Mouse (Mus musculus) cerebellum, adult 8-10 months (tissue): ENCODE measurements around the gene Prrt3.

ENCODE experiments used
- DNase-seq: peaks from one replicate; pipeline ENCODE4 v3.0.0; 2022

The Prrt3 gene

DNA sequence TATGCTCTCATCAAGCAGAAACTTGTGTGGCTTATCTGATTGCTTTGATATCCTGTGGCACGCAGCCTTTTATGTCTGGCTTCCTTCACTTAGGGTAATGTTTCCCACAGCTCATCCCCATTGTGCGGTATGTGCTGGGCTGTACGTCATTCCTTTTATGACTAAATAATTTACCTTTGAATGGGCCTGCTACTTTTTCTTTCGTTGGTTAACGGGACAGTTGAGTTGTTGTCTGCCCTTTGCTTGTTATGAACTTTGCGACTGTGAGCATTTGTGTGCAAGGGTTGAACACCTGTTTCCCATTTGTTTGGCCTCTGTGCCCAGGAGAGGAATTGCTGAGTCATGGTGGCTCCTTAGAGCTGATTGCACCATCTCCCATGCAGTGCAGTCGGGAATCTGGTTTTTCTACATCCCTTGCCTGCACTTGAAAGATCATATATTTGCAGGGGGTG is 14.6 kb downstream of the Prrt3 start:
- no peak for DNase-seq

DNA sequence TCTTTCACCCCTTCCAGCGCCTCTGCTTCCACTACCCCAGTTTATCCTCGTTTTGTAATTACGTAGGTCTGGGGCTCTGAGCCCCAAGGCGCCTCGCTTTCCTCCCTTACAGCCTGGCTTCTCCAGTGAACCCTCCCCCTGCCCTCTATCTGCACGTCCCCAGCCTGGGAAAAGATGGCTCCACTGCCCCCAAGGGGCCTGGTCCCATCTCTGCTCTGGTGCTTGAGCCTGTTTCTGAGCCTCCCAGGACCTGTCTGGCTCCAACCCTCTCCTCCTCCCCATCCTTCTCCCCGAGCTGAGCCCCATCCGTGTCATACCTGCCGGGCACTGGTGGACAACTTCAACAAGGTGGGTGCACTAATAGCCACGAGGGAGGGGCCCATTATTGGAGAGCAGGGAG is 18.0 kb downstream of the Prrt3 start:
- no peak for DNase-seq

DNA sequence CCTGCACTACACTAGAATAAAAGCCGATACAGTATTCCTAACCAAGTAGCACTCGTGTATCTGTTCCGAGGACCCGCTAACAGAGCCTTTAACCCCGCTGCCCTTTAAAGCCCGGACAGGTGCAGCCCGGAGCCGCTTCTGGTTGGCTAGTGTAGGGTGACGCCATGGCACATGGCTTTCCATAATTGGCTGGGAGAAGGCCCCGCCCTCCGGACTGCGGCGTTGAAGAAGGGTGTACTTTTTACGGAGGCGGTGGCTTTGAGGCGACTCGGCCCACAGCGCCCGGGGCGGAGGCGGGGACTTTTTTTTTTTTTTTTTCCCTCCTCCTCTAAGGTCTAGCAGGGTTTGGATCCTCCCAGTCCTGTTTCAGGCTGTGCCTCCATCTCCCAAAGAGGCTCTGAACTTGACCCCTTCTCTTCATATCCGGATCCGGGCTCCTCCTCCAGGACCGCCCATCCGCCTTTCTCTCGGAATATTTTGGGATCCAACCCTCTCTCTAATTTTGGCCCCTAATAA is 18.6 kb downstream of the Prrt3 start, which contains the start of gene Creld1:
Gene Creld1, plus strand, starts transcription at position 198 of the 516 bp plus-strand sequence.
- DNase-seq = peak; percentile 94

DNA sequence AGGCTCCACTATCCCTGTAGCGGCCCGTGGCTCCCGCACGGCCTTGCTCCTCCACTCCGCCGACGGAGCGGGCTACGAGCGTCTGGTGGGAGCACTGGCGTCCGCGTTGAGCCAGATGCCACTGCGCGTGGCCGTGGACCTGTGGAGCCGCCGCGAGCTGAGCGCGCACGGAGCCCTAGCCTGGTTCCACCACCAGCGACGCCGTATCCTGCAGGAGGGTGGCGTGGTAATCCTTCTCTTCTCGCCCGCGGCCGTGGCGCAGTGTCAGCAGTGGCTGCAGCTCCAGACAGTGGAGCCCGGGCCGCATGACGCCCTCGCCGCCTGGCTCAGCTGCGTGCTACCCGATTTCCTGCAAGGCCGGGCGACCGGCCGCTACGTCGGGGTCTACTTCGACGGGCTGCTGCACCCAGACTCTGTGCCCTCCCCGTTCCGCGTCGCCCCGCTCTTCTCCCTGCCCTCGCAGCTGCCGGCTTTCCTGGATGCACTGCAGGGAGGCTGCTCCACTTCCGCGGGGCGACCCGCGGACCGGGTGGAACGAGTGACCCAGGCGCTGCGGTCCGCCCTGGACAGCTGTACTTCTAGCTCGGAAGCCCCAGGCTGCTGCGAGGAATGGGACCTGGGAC is 19.1 kb downstream of the Prrt3 start:
- peak; percentile 66 for DNase-seq

DNA sequence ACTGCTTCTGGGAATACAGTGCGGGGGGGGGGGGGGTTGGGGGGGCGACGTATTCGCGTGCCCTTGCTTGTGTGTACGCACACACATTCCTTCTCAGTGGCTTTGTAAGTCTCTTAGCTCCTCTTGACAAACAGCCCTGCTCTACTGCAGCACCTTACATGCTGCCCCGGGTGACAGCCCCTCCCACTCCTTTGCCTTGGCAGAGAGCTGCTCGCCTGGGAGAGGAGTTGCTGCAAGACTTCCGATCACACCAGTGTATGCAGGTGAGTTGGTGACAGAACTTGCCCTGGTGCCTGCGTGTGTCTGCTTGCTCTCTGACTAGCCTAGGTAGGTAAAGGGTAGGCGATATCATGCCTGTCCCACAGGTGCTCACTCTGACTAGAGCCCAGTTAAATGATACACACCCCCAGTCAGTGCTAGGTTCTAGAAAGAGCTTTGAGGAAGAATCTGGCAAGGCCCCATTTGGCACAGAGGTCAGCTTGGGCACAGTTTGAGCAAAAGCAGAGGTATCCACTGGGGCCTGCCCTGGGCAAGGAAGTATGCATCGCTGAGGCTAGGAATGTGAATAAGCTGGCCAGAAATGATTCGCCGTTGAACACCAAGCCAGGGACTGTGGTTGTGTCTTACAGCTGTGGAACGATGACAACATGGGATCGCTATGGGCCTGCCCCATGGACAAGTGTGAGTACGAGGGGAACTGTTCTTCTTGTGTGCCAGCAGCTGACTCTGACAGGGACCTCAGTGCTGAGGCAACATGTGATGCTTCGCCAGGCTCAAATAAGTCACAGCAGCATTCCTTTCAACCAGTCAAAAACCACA is 21.0 kb downstream of the Prrt3 start:
- no peak for DNase-seq

DNA sequence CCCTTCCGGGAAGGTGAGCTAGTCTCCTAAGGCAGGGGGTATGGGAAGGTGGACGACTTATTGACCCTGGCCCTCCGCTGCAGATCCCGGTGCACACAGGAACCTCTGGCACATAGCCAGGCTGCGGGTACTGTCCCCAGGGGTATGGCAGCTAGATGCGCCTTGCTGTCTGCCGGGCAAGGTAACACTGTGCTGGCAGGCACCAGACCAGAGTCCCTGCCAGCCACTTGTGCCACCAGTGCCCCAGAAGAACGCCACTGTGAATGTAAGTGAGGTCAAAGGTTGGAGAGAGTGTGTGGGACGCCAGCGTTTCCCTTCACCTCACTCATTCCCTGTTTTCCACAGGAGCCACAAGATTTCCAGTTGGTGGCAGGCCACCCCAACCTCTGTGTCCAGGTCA is 22.8 kb downstream of the Prrt3 start:
- DNase-seq = no peak

DNA sequence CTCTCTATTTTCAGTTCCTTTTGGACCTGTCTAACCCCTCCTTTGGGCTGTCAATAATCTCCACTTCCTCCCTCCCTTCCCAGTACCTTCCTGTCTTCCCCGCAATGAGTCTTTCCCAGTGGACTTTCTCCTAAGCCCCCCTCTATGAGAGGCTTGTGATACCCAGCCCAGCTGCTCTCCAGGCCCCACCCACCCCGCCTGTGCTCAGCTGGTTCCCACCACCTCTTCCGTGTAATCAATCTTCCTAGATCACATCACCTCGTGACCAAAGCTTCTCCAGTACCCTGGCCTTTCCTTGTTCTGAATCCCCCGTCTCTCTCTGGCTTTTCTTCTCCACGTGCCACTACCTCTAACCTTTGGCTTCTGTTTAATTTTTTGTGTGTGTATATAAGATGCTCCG is 24.4 kb downstream of the Prrt3 start:
- no peak for DNase-seq

DNA sequence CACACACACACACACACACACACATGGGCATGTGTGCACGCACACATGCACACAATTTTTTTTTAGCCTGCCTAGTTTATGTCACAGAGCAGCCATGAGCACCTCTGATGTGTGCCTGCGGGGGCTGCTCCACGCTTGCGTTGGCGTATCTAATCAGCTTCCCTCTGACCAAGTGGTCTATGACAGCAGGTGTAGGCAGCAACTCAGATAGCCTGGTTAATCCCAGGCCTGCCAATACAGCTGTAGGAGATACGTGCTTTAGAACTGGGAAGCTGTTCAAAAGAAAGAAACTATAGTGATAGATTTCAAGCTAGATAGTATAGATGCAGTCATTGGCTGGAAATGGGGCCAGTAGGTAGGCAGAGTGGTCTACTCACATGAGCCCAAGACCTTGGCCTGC is 28.0 kb downstream of the Prrt3 start:
- no peak for DNase-seq

DNA sequence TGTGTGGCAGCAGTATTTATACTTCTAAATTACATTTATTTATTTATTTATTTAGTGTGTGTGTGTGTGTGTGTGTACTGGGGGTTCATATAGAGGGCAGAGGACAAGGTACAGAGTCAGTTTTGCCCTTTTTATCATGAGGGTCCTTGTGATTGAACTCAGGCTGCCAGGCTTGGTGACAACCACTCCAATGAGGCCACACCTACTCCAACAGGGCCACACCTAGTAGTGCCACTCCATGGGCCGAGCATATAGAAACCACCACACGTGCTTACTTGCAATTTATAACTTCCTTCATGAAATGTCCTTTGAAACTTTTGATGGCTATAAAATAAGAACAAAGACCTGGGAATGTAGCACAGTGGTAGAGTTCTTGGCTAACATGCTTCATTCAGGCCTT is 28.5 kb downstream of the Prrt3 start:
- no peak for DNase-seq

DNA sequence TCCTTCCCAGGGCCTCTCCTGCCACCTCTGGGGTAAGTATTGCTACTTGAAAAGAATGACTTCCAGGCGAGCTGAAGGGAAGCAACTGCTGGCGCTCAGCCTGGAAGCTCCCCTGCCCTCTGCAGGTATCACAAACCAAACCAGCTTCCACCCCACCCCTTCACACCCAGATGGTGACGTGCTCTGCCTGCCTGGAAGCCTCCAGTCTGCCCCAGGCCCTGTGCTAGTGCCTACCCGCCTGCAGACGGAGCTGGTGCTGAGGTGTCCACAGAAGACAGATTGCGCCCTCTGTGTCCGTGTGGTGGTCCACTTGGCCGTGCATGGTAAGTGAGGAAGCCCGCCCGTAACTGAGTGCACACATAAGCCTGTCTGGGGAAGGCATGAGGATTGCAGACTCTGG is 29.7 kb downstream of the Prrt3 start:
- DNase-seq = no peak

DNA sequence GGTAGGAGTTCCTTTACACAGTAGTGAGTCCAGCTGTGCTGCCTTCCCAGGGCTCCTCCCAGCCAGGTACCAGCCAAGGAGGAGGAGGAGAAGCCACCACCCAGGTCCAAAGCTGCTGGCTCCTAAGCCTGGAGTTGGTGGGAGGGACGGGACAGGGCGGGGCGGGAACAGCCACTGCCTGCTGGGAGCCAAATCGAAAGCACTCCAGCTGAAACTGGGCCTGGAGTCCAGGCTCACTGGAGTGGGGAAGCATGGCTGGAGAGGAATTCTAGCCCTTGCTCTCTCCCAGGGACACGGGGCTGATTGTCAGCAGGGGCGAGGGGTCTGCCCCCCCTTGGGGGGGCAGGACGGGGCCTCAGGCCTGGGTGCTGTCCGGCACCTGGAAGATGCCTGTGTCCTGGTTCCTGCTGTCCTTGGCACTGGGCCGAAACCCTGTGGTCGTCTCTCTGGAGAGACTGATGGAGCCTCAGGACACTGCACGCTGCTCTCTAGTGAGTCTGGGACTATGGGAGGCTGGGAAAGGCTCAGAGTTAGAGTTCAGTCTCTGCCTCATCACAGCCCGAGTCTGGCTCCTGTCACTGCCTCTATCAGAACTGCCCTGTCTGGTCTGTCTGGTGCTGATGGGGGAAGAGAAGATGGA is 30.3 kb downstream of the Prrt3 start, which contains the start of gene Il17rc:
Gene Il17rc, plus strand, starts transcription at position 131 of the 640 bp plus-strand sequence.
- DNase-seq = no peak

DNA sequence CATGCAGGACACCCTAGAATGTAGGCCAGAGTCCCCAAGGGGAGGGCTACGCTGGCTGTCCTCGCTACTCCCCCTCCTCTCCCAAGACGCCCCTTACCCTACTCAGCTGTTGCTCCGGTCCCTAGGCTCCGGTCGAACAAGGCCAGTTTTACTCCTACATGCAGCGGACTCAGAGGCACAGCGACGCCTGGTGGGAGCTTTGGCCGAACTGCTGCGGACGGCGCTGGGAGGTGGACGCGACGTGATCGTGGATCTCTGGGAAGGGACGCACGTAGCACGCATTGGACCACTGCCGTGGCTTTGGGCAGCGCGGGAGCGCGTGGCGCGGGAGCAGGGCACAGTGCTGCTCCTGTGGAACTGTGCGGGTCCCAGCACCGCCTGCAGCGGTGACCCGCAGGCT is 32.3 kb downstream of the Prrt3 start:
- peak; percentile 76 for DNase-seq

DNA sequence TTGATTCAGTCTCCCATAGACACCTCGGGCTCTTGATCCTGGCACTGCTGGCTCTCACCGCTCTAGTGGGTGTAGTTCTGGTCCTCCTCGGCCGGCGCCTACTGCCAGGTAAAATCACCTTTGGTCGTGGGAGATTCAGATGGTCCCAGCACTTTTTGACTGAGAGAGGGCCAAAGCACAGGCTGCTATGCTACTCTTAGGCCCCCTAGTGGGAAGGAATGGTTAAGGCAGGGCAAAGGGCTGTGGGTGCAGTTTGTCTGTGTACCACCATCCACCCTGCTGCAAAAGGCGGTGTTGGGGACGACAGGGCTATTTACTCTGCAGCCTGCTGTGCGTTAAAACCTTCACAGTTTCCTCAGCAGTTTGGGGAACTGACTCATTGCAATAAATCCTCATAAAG is 32.7 kb downstream of the Prrt3 start:
- peak; percentile 71 for DNase-seq

DNA sequence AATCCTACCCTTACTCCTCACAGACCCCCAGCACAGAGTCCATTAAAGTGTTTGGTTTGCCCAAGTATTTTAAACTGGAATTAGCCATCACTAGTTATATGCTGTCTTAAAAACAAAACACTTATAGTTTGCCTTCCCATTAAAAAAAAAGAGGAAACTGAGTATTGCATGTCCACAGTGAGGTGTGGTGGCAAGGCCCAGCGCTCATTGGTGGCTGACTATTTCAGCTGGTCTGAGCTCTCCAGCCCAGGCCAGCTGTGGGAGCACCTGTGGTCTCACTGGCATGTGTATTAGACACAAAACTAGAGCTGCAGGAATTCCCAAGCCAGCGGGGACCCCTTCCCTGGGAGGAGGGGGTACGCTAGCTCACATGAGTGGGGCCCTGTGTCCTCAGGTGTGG is 33.2 kb downstream of the Prrt3 start:
- no peak for DNase-seq

DNA sequence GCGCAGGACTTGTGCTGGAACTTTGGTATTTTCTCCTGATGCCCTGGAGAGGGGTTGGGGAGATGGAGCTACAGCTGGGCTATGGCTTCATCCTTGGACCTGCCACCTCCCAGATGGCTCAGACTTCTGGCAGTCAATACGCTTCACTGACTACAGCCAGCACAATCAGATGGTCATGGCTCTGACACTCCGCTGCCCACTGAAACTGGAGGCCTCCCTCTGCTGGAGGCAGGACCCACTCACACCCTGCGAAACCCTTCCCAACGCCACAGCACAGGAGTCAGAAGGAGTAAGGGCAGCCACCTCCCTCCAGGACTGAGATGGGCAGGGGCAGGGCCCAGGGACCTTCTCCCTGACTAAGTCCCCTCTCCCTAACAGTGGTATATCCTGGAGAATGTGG is 36.1 kb downstream of the Prrt3 start:
- DNase-seq = no peak

DNA sequence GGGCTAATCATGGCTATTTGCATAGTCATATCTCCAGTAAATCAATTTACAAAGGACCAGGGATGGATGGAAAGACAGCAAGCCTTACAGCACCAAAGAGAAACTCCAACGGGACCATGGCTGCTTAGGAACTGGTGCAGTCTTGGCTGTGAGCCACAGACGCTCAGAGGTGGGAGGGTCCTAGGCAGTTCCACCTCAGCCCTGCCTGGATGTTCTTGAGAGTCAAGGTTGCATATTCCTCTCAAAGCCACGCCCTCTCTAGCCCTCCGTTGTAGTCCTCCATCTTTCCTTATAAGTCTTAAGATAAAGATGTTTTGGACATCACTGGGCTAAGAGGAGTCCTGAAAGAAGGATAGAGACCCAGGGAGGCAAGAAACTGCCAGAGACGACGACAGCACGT is 37.7 kb downstream of the Prrt3 start:
- DNase-seq = no peak

DNA sequence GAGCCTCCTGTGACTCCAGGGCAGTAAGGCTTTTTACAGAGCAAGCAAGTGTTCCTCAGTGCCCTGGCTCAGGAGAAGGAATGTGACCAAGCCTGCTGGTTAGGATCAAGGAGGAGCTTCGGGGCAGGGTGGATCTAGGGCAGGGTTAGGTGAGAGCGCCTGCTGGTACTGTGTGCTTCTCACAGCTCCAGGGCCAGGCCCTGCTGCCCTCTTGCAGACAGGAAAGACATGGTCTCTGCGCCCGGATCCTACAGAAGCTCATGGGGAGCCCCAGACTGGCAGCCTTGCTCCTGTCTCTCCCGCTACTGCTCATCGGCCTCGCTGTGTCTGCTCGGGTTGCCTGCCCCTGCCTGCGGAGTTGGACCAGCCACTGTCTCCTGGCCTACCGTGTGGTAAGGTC is 43.1 kb downstream of the Prrt3 start:
- DNase-seq = no peak

DNA sequence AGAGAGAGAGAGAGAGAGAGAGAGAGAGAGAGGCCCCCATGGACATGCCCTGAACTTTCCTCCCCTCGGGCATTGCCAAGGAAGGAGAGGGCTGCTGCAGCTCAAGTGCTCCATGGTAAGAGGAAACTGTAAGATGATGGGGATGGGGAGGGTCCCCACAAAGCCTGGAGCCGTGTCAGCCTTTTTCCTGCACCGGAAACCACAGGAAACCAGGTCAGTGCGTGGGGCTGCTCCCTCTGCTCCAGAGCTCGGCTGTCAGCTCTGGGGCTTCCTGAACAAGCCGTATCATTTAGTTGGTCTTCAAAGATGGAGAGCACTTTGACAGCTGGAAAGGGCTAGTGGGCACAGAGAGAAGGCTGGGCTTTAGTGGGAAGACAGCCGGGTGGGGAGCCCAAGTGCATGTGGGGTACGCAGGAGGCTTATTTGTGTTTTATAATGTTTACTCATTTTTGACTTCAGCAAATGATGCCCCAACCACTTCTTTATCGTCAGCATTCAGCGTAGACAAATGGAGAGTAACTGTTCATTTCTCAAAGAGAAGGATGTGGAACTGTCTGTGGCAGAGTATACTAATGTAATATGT is 43.7 kb downstream of the Prrt3 start, which contains the start of gene Il17re:
Gene Il17re, plus strand, starts transcription at position 533 of the 583 bp plus-strand sequence.
- no peak for DNase-seq

DNA sequence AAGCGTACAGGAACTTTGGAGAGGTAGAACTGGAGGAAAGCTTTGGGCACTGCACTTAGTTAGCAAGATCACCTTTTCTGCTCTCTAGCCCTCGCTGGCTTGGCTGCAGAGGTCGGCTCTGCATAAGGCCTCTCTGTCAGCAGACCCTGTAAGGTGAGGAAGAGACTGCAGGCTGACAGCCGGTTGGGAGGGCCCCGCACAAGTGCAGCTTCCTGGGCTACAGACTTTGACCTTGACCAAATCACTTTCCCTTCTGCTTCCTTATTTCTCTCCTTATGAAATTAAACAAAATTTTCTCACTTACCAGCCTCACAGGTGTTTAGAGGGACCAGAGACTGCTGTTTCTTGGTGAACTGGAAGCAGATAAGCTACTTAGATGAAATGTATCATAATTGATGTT is 46.7 kb downstream of the Prrt3 start:
- DNase-seq = no peak

DNA sequence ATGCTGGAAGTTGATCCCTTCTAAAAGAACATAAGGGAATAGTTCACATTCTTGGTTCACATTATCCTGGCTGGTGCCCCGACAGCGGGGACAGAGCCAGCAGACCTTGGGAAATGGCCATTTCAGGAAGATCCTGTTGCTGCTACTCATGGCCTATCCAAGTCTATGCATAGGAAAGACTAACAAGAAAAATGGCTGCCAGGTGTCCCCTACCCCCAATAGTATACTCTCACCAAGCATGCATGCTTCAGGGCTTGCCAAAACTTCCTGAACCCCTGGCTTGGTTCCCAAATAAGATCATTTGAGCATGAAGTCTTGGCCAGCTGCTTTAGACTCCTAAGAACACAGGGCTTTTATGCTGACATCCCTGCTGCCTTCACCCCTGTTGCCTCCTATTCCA is 49.9 kb downstream of the Prrt3 start:
- DNase-seq = no peak

DNA sequence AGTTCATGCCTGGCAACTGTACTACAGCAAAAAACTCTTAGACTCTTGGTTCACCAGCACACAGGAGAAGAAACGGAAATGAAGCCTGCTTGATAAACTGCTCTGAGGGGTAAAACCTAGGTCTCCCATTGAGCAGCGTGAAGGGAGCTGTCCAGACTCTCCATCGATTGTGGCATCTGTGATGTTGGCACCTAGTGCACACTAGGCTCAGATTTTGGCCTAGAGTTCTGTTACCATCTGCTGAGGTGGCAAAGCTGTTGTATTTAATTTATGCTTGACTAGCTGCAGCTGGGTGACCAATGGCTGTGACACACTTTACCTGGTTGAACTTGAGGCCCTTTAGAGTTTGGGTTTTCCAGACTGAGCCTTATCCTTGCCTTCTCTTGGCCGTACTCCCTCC is 54.1 kb downstream of the Prrt3 start:
- DNase-seq = no peak

DNA sequence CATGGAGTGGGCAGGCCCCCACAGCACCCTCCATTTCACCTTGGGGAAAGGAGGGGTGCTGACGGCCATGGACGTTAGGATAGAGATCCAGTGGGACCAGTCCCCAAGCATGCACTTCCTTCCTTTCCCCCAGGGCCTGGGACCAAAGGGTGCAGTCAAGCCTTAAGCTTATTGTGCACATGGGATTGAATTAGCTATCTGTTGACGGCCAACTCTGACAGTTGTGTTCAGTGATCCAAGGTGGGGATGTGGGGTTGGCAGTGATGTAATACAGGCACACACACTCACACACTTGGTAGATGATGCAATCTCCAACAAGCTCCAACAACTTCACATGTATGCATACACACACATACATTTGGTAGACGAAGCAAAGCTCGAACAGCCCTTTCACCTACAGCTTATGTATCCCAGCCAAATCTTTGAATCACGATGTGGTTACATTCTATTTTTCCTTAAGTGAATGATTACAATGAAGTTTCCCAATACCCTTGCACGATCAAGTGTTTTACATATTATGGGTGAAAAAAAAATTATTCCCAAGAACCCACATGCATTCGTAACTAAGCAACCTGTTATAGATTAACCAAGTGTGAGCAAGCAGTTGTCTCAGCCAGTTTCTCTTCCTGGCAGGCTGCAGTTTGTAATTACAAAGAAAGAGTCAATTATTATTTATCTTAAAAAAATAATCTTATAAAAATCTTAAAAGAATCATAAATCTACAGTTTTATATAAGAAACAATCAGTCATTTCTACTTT is 57.3 kb downstream of the Prrt3 start:
- DNase-seq = no peak
